Mouse (Mus musculus) cerebellum, adult 2 months (tissue): ENCODE measurements around the gene Ankrd13d. TPM values are rescaled to one million over a fixed set of nuclear protein-coding genes. Genes with fewer than 3 reads are reported as not detected.

ENCODE experiments used
- DNase-seq, 2 experiments: peaks; one replicate each; pipeline ENCODE4 v3.0.0; 2021
- H3K27ac ChIP-seq: fragments of 200-500 bp; 2 replicates; pipeline ENCODE4 v1.5.1; 2012; ENCODE audit warnings: low read length, control low read depth, inconsistent platforms; ENCODE audit not compliant: insufficient read depth
- H3K27me3 ChIP-seq: fragments of 200-500 bp; 2 replicates; pipeline ENCODE4 v1.6.1; 2012; ENCODE audit warnings: inconsistent platforms, mild to moderate bottlenecking, low read length, moderate library complexity; ENCODE audit not compliant: control insufficient read depth, insufficient read depth
- H3K4me1 ChIP-seq: fragments of 200-500 bp; 2 replicates; pipeline ENCODE4 v1.6.1; 2011; ENCODE audit warnings: low read length; ENCODE audit not compliant: control insufficient read depth, insufficient read depth
- H3K4me3 ChIP-seq: fragments of 200-500 bp; replicated peaks from 2 replicates; pipeline ENCODE3; 2011; ENCODE audit warnings: mild to moderate bottlenecking, low read depth, low read length, control low read depth; ENCODE audit not compliant: insufficient read depth
- CTCF ChIP-seq: fragments of 200-500 bp; IDR thresholded peaks from 2 replicates; pipeline ENCODE4 v1.5.1; 2011; ENCODE audit warnings: low read depth, mild to moderate bottlenecking, control low read depth, low read length, moderate library complexity, borderline replicate concordance; ENCODE audit not compliant: insufficient read depth
- POLR2A ChIP-seq: fragments of 200-500 bp; IDR thresholded peaks from 2 replicates; pipeline ENCODE4 v1.6.1; 2011; ENCODE audit warnings: low read length, control low read depth, borderline replicate concordance; ENCODE audit not compliant: insufficient read depth
- WGBS: fragments of 180-500 bp; shearing (Covaris S2); methylation state at CpG from one replicate; pipeline ENCODE4 v1.1.7; 2018; 5-methylcytosine and 5-hydroxymethylcytosine counted together
- polyA plus RNA-seq: library from polyadenylated mRNA; depleted of rRNA; stranded (reverse); fragments of >200 nt; gene quantifications from 2 replicates; pipeline ENCODE4 v1.2.3, GENCODE M21; 2012

Ankrd13d gene
- polyA plus RNA-seq, 1 experiment: 74.3 TPM

GRCm38 (mm10) chr19:4300852-4301734, 18.2 kb upstream of the Ankrd13d start:
- Histone ChIP-seq H3K4me1 (peaks cover 72% of the 10 kb centered on the region), H3K27ac (peak overlapping the region; percentile 92), H3K27me3 (no peaks in the 10 kb centered on the region), H3K4me3 (peak overlapping the region; percentile 42)
- 15% methylated on average over 11 of the region's 11 CpGs for WGBS
- no peak for DNase-seq
- TF ChIP-seq CTCF (no peak), POLR2A (no peak)

GRCm38 (mm10) chr19:4300271-4300704, 17.4 kb upstream of the Ankrd13d start:
- peak overlapping the region; percentile 42 for H3K27ac ChIP-seq
- TF ChIP-seq CTCF (no peak), POLR2A (no peak)
- H3K4me1 ChIP-seq: peaks cover 77% of the 10 kb centered on the region
- 5% methylated on average over 7 of the region's 7 CpGs for WGBS
- no peaks in the 10 kb centered on the region for H3K27me3 ChIP-seq
- no peak overlapping the region for H3K4me3 ChIP-seq
- DNase-seq: peak in 1 of 2 experiments; percentile 63

GRCm38 (mm10) chr19:4299574-4300270, 16.8 kb upstream of the Ankrd13d start:
- 32% methylated on average over 6 of the region's 6 CpGs for WGBS
- no peaks in the 10 kb centered on the region for H3K27me3 ChIP-seq
- no peak for TF ChIP-seq POLR2A
- TF ChIP-seq CTCF: no peak
- H3K4me1 ChIP-seq: peaks cover 80% of the 10 kb centered on the region
- no peak overlapping the region for H3K4me3 ChIP-seq
- DNase-seq: no peak
- H3K27ac ChIP-seq: peak overlapping the region; percentile 42

GRCm38 (mm10) chr19:4299126-4299525, 16.2 kb upstream of the Ankrd13d start:
- Histone ChIP-seq H3K4me1 (peaks cover 83% of the 10 kb centered on the region), H3K27me3 (no peaks in the 10 kb centered on the region), H3K4me3 (no peak overlapping the region), H3K27ac (peak overlapping the region; percentile 42; the same call in 1 of the 2 replicates)
- DNase-seq: no peak
- TF ChIP-seq CTCF: no peak
- no peak for TF ChIP-seq POLR2A
- WGBS: 81% methylated on average over 7 of the region's 7 CpGs

- H3K4me3 ChIP-seq: no peak overlapping the region
- peak; percentile 32; the same call in 1 of the 2 replicates for TF ChIP-seq CTCF
- no peak for TF ChIP-seq POLR2A
- WGBS: 30% methylated on average over 17 of the region's 17 CpGs
- H3K4me1 ChIP-seq: peaks cover 84% of the 10 kb centered on the region
- H3K27ac ChIP-seq: peak overlapping the region; percentile 42
- no peaks in the 10 kb centered on the region for H3K27me3 ChIP-seq
- DNase-seq: peak in 1 of 2 experiments; percentile 49
Observed at GRCm38 (mm10) chr19:4298322-4299121, 15.6 kb upstream of the Ankrd13d start.

- Histone ChIP-seq H3K4me1 (peaks cover 79% of the 10 kb centered on the region), H3K4me3 (no peak overlapping the region), H3K27ac (peak overlapping the region; percentile 40), H3K27me3 (no peaks in the 10 kb centered on the region)
- 52% methylated on average over 5 of the region's 5 CpGs for WGBS
- TF ChIP-seq POLR2A: no peak
- TF ChIP-seq CTCF: peak; percentile 6; the same call in 1 of the 2 replicates
- no peak for DNase-seq
Observed at GRCm38 (mm10) chr19:4297851-4298250, 14.9 kb upstream of the Ankrd13d start.

- Histone ChIP-seq H3K27me3 (no peaks in the 10 kb centered on the region), H3K4me3 (no peak overlapping the region), H3K27ac (peak overlapping the region; percentile 48; the same call in 1 of the 2 replicates), H3K4me1 (peaks cover 68% of the 10 kb centered on the region)
- no peak for DNase-seq
- 49% methylated on average over 2 of the region's 2 CpGs for WGBS
- TF ChIP-seq POLR2A (no peak), CTCF (no peak)
Observed at GRCm38 (mm10) chr19:4296611-4297010, 13.7 kb upstream of the Ankrd13d start.
